Mouse (Mus musculus) G1E-ER4 (cell line): Measurements from ENCODE around the gene Klc1. TPM values are rescaled to one million over a fixed set of nuclear protein-coding genes. Genes with fewer than 3 reads are reported as not detected.

Experiments
- GATA1 ChIP-seq: IDR thresholded peaks from one replicate; pipeline ENCODE4 v1.8.0; 2012; ENCODE audit warnings: low read length, inconsistent platforms
- polyA plus RNA-seq: library from polyadenylated mRNA; stranded (reverse); fragments of >175 nt; gene quantifications from 2 replicates; pipeline ENCODE4 v1.2.3, GENCODE M21; 2012

The Klc1 gene
- polyA plus RNA-seq, 1 experiment = 47.5 TPM

DNA sequence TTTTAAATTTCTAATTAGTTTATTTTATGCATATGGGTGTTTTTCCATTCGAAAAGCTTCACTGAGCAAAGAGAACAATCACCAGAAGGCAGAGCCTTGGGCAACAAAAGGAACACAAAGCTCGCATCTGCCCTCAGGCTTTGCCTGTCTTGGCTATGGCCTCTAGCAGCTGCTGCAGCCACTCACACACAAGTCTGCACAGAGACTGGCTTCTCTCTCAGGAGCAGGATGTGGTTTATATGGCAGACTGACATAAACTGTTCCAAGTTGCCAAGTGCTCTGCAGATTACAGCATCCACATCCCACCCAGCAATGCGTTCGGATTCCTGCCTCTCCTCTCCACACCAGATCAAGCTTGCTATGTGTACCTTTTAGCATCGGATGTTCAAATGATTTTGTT is 93.1 kb downstream of the Klc1 start:
- TF ChIP-seq GATA1 = no peak

- TF ChIP-seq GATA1 = no peak
These were observed 94.4 kb downstream of the Klc1 start for GRCm38 (mm10) chr12:111853011-111853436.

DNA sequence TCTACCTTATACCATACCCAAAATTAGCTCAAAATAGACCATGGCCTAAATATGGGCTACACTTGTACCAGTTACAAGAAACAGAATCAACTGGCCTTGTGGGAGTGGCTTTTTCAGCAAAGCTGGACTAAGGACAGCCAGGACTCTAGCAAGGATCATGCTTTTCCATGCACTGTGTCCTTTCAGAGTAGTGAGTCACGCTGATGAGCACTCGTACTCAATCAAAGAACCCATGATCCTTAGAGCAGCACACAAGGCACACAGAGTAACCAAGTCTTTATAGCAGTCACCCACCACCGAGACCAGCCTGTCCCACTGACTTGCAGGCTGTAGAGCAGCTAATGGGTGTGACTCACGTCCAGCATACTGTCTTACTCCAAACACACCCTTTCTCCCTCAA is 94.9 kb downstream of the Klc1 start:
- no peak for TF ChIP-seq GATA1

DNA sequence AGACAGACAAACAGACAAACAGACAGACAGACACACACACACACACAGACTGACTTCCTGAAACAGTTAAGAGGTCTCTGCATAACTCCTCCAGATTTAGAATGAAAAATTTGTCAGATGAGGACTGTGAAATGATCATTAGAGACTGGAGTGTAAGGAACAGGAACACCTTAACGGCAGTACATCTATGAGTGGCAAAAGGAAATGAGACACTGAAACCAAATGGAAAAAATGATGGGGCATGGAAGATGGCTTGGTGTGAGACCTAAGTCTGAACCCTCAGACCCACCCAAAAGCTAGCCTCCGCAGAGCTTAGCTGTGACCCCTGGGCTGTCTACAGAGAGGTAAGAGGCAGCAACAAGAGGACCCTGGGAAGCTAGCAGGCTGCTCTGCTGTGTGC is 96.8 kb downstream of the Klc1 start:
- no peak for TF ChIP-seq GATA1

Other genes with a start within 250 kb of the Klc1 start
- 115 and 186 TPM in 2 replicates for gene Eif5, start 220.8 kb upstream of the Klc1 start, polyA plus RNA-seq
- 22.2 and 22.6 TPM in 2 replicates for gene Mark3, start 184.3 kb upstream of the Klc1 start, polyA plus RNA-seq
- gene Ckb, start 86.5 kb upstream of the Klc1 start, polyA plus RNA-seq = not detected in 2 replicates
- gene Trmt61a, start 80.7 kb upstream of the Klc1 start, polyA plus RNA-seq = 37.8 and 43.0 TPM in 2 replicates
- gene Bag5, start 45.6 kb upstream of the Klc1 start, polyA plus RNA-seq = 15.3 and 19.4 TPM in 2 replicates
- 245 and 363 TPM in 2 replicates for gene Apopt1, start 45.6 kb upstream of the Klc1 start, polyA plus RNA-seq
- gene Xrcc3, start 55.0 kb downstream of the Klc1 start, polyA plus RNA-seq = 8.4 and 14.8 TPM in 2 replicates
- 11.6 and 11.8 TPM in 2 replicates for gene Zfyve21, start 55.3 kb downstream of the Klc1 start, polyA plus RNA-seq
- gene Ppp1r13b, start 149.3 kb downstream of the Klc1 start, polyA plus RNA-seq = 20.6 and 21.5 TPM in 2 replicates
- 15.0 and 21.8 TPM in 2 replicates for gene Atp5mpl, start 208.1 kb downstream of the Klc1 start, polyA plus RNA-seq
- not detected in 2 replicates for gene Tdrd9, start 212.7 kb downstream of the Klc1 start, polyA plus RNA-seq
- gene Rd3l, start 222.5 kb downstream of the Klc1 start, polyA plus RNA-seq = not detected in 2 replicates